Mouse (Mus musculus): ENCODE data around the gene Olfr781. TPM values are rescaled to one million over a fixed set of nuclear protein-coding genes. Genes with fewer than 3 reads are reported as not detected.
"Not testable (repeated sequence)": the region's sequence is repeated elsewhere in the genome, so short reads cannot be mapped to it uniquely, and the experiment has no call there.

Gene Olfr781
- not detected in 2 replicates for polyA plus RNA-seq (2015; fragmentation: Nextera tagmentation; extraction: Ambion mirVana)

- H3K4me3 ChIP-seq = no peak within 1 kb of the TSS
- H3K36me3 ChIP-seq = no peaks in the 10 kb centered on the region
- H3K9me3 ChIP-seq = no peaks in the 10 kb centered on the region
- H3K4me2 ChIP-seq (replicated peaks) = no peak within 1 kb of the TSS
- no peak for ATAC-seq (replicated peaks)
- H3K27ac ChIP-seq (replicated peaks) = no peak within 1 kb of the TSS
- H3K27me3 ChIP-seq = no peaks in the 10 kb centered on the region
- H3K9ac ChIP-seq (replicated peaks) = no peak within 1 kb of the TSS
- no peaks in the 10 kb centered on the region for H3K4me1 ChIP-seq
Observed at GRCm38 (mm10) chr10:129328554-129328953, at the start of gene Olfr781. Gene Olfr781 (plus strand): TSS chr10:129328854.

DNA sequence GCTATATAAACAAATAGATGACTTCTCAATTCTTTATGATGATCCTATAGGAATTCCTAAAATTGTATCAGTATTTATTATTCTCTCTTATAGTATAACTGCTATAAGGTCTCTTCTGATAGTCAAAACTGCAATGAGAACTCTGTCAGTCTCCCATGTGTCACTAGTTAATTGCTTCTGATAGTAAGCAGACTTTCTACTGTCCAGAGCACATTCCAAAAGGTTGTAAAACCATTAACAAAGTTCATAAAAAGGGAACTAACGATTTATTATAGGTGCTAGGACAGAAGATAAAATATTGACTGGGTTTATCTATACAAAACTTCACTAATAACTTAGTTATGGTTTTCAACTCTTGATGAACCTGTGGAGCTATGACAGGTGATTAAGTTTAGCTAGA is 15.7 kb upstream of the Olfr781 start:
- not testable (repeated sequence) for H3K36me3 ChIP-seq; H3K9me3 ChIP-seq; H3K27ac ChIP-seq (replicated peaks); H3K27me3 ChIP-seq; H3K4me2 ChIP-seq (replicated peaks); ATAC-seq (replicated peaks); H3K4me1 ChIP-seq; H3K4me3 ChIP-seq; H3K9ac ChIP-seq (replicated peaks)
- 64% methylated on average over 1 of the region's 1 CpGs for WGBS

GRCm38 (mm10) chr10:129313521-129313920 is 15.1 kb upstream of the Olfr781 start:
- H3K36me3 ChIP-seq; H3K4me2 ChIP-seq (replicated peaks); H3K27me3 ChIP-seq; ATAC-seq (replicated peaks); H3K4me1 ChIP-seq; H3K9me3 ChIP-seq; H3K4me3 ChIP-seq; H3K27ac ChIP-seq (replicated peaks); H3K9ac ChIP-seq (replicated peaks): not testable (repeated sequence)
- WGBS = no CpG with 5 or more reads among the region's 1 CpGs

- Histone ChIP-seq H3K27ac (replicated peaks) (no peak within 1 kb of the TSS), H3K4me1 (no peaks in the 10 kb centered on the region), H3K9ac (replicated peaks) (no peak within 1 kb of the TSS), H3K27me3 (no peaks in the 10 kb centered on the region), H3K4me3 (no peak within 1 kb of the TSS), H3K36me3 (no peaks in the 10 kb centered on the region), H3K4me2 (replicated peaks) (no peak within 1 kb of the TSS), H3K9me3 (no peaks in the 10 kb centered on the region)
- WGBS = 88% methylated on average over 3 of the region's 3 CpGs
- no peak for ATAC-seq (replicated peaks)
Observed at GRCm38 (mm10) chr10:129317817-129318216, 10.8 kb upstream of the Olfr781 start, which contains the start of gene Olfr780. Gene Olfr780 (plus strand): TSS chr10:129318117.

- Histone ChIP-seq H3K4me3 (no peak within 1 kb of the TSS), H3K27ac (replicated peaks) (no peak within 1 kb of the TSS), H3K9me3 (no peaks in the 10 kb centered on the region), H3K4me2 (replicated peaks) (no peak within 1 kb of the TSS), H3K36me3 (no peaks in the 10 kb centered on the region), H3K9ac (replicated peaks) (no peak within 1 kb of the TSS), H3K27me3 (no peaks in the 10 kb centered on the region), H3K4me1 (no peaks in the 10 kb centered on the region)
- no peak for ATAC-seq (replicated peaks)
- WGBS = 94% methylated on average over 3 of the region's 3 CpGs
Observed at GRCm38 (mm10) chr10:129348550-129348949, 19.9 kb downstream of the Olfr781 start, which contains the start of gene Olfr782. Gene Olfr782 (plus strand): TSS chr10:129348850.

- not testable (repeated sequence) for H3K4me2 ChIP-seq (replicated peaks); H3K9me3 ChIP-seq; H3K36me3 ChIP-seq; H3K4me3 ChIP-seq; H3K27me3 ChIP-seq; ATAC-seq (replicated peaks); H3K9ac ChIP-seq (replicated peaks); H3K4me1 ChIP-seq; H3K27ac ChIP-seq (replicated peaks)
- WGBS = 74% methylated on average over 2 of the region's 2 CpGs
Observed at GRCm38 (mm10) chr10:129352475-129352874, 23.8 kb downstream of the Olfr781 start.

- H3K4me1 ChIP-seq; H3K9me3 ChIP-seq; H3K27ac ChIP-seq (replicated peaks); H3K27me3 ChIP-seq; H3K4me3 ChIP-seq; H3K4me2 ChIP-seq (replicated peaks); H3K36me3 ChIP-seq; H3K9ac ChIP-seq (replicated peaks); ATAC-seq (replicated peaks): not testable (repeated sequence)
- WGBS = 87% methylated on average over 4 of the region's 4 CpGs
Observed at GRCm38 (mm10) chr10:129356496-129356895, 27.8 kb downstream of the Olfr781 start.

DNA sequence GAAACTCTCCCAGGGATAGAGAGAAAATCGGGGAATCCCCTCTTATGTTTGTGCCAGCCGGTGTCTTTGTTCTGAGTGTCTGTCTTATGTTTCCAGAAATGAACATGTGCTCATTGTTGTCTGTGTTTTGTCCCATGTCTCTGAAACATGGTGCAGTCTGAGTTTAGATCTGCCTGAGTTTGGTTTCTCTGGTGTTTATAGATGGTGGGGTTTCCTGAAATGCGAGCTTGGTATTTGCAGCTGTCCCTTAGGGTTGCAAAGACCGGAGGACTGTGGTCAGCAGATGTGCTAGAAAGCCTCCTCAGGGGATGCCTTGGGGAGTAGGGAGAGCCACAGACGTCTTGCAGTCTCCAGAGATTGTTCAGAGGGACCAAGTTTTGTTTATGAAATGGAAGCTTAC is 28.7 kb downstream of the Olfr781 start:
- Histone ChIP-seq H3K27ac (replicated peaks) (no peak overlapping the region), H3K36me3 (no peaks in the 10 kb centered on the region), H3K9ac (replicated peaks) (no peak overlapping the region), H3K4me2 (replicated peaks) (no peak overlapping the region), H3K4me1 (no peaks in the 10 kb centered on the region), H3K4me3 (no peak overlapping the region), H3K9me3 (no peaks in the 10 kb centered on the region), H3K27me3 (no peaks in the 10 kb centered on the region)
- WGBS = 85% methylated on average over 5 of the region's 5 CpGs
- ATAC-seq (replicated peaks) = no peak

- not testable (repeated sequence) for H3K4me1 ChIP-seq; ATAC-seq (replicated peaks); H3K4me2 ChIP-seq (replicated peaks); H3K9ac ChIP-seq (replicated peaks); H3K9me3 ChIP-seq; H3K4me3 ChIP-seq; H3K36me3 ChIP-seq; H3K27me3 ChIP-seq; H3K27ac ChIP-seq (replicated peaks)
- WGBS = 88% methylated on average over 5 of the region's 5 CpGs
Observed at GRCm38 (mm10) chr10:129374051-129374450, 45.4 kb downstream of the Olfr781 start.

Other genes with a start within 250 kb of the Olfr781 start
- gene Olfr767, start 245.9 kb upstream of the Olfr781 start, polyA plus RNA-seq (2015; fragmentation: Nextera tagmentation; extraction: Ambion mirVana) = not detected in 2 replicates
- gene Olfr768, start 229.5 kb upstream of the Olfr781 start, polyA plus RNA-seq (2015; fragmentation: Nextera tagmentation; extraction: Ambion mirVana) = not detected in 2 replicates
- not detected in 2 replicates for gene Olfr769, start 211.0 kb upstream of the Olfr781 start, polyA plus RNA-seq (2015; fragmentation: Nextera tagmentation; extraction: Ambion mirVana)
- not detected in 2 replicates for gene Olfr770, start 189.9 kb upstream of the Olfr781 start, polyA plus RNA-seq (2015; fragmentation: Nextera tagmentation; extraction: Ambion mirVana)
- not detected in 2 replicates for gene Olfr771, start 164.1 kb upstream of the Olfr781 start, polyA plus RNA-seq (2015; fragmentation: Nextera tagmentation; extraction: Ambion mirVana)
- not detected in 2 replicates for gene Olfr772, start 150.9 kb upstream of the Olfr781 start, polyA plus RNA-seq (2015; fragmentation: Nextera tagmentation; extraction: Ambion mirVana)
- not detected in 2 replicates for gene Olfr773, start 141.4 kb upstream of the Olfr781 start, polyA plus RNA-seq (2015; fragmentation: Nextera tagmentation; extraction: Ambion mirVana)
- gene Olfr774, start 92.7 kb upstream of the Olfr781 start, polyA plus RNA-seq (2015; fragmentation: Nextera tagmentation; extraction: Ambion mirVana) = not detected in 2 replicates
- gene Olfr775, start 80.4 kb upstream of the Olfr781 start, polyA plus RNA-seq (2015; fragmentation: Nextera tagmentation; extraction: Ambion mirVana) = not detected in 2 replicates
- not detected in 2 replicates for gene Olfr776, start 69.7 kb upstream of the Olfr781 start, polyA plus RNA-seq (2015; fragmentation: Nextera tagmentation; extraction: Ambion mirVana)
- not detected in 2 replicates for gene Olfr777, start 57.4 kb upstream of the Olfr781 start, polyA plus RNA-seq (2015; fragmentation: Nextera tagmentation; extraction: Ambion mirVana)
- gene Olfr780, start 10.7 kb upstream of the Olfr781 start, polyA plus RNA-seq (2015; fragmentation: Nextera tagmentation; extraction: Ambion mirVana) = not detected in 2 replicates
- not detected in 2 replicates for gene Olfr782, start 20.0 kb downstream of the Olfr781 start, polyA plus RNA-seq (2015; fragmentation: Nextera tagmentation; extraction: Ambion mirVana)
- gene Olfr784, start 55.2 kb downstream of the Olfr781 start, polyA plus RNA-seq (2015; fragmentation: Nextera tagmentation; extraction: Ambion mirVana) = 0.05 TPM in 2 replicates
- gene Olfr785, start 76.6 kb downstream of the Olfr781 start, polyA plus RNA-seq (2015; fragmentation: Nextera tagmentation; extraction: Ambion mirVana) = not detected in 2 replicates
- gene Olfr786, start 98.5 kb downstream of the Olfr781 start, polyA plus RNA-seq (2015; fragmentation: Nextera tagmentation; extraction: Ambion mirVana) = not detected in 2 replicates
- not detected in 2 replicates for gene Olfr787, start 133.0 kb downstream of the Olfr781 start, polyA plus RNA-seq (2015; fragmentation: Nextera tagmentation; extraction: Ambion mirVana)
- gene Olfr788, start 142.1 kb downstream of the Olfr781 start, polyA plus RNA-seq (2015; fragmentation: Nextera tagmentation; extraction: Ambion mirVana) = not detected in 2 replicates
- gene Olfr789, start 155.9 kb downstream of the Olfr781 start, polyA plus RNA-seq (2015; fragmentation: Nextera tagmentation; extraction: Ambion mirVana) = not detected in 2 replicates
- not detected in 2 replicates for gene Olfr790, start 169.6 kb downstream of the Olfr781 start, polyA plus RNA-seq (2015; fragmentation: Nextera tagmentation; extraction: Ambion mirVana)
- not detected in 2 replicates for gene Olfr791, start 192.9 kb downstream of the Olfr781 start, polyA plus RNA-seq (2015; fragmentation: Nextera tagmentation; extraction: Ambion mirVana)
- not detected in 2 replicates for gene Olfr792, start 210.3 kb downstream of the Olfr781 start, polyA plus RNA-seq (2015; fragmentation: Nextera tagmentation; extraction: Ambion mirVana)
- gene Olfr794, start 238.8 kb downstream of the Olfr781 start, polyA plus RNA-seq (2015; fragmentation: Nextera tagmentation; extraction: Ambion mirVana) = not detected in 2 replicates